ENCODE assay signal across 19 mouse cellular contexts in the genomic region with DNA sequence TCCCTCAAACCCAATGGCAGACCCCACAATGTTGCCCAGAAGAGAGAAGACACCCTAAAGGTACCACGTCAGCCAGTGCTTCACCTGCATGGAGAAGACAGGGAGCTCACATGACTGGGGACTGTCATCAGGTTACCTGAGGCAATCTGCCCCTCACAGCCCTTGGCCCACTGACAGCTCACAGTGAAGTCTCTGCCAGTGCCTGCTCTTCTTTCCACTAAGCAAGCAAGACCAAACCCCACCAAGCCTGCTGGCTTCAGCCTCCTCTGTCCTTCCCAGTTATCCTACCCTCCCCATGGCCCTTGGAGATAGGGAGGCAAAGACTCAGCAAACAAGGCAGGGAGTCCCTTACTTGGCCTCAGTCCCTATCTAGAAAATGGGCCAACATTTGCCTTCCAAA. TPM values are rescaled to one million over a fixed set of nuclear protein-coding genes. Genes with fewer than 3 reads are reported as not detected.
DNase-seq lines count a peak whose midpoint lies in the region; ATAC-seq lines count a peak whose summit lies in the region.
"Had no signal": no experiment of that assay in that cellular context is flagged by ENCODE, and none has a peak within 500 bp of the region (broad histone marks: within the 10 kb centered on the region; RNA-seq: fewer than 3 reads in every experiment).

No protein-coding gene starts in this region.

- 0 out of 2 replicates have a peak, but pooled peaks have one; percentile 27 for ATAC-seq in hindbrain, embryonic 13.5 days (ENCODE audit: low FRiP score)
- ATAC-seq: activated CD4-positive, CD25-positive, alpha-beta regulatory T cell, adult 4 months; liver, embryonic 12.5 days had no signal

- H3K4me1 ChIP-seq in hindbrain, embryonic 13.5 days (replicated peaks), result peaks cover 44% of the 10 kb centered on the region
- peaks cover 46% of the 10 kb centered on the region for H3K4me1 ChIP-seq in hindbrain, embryonic 10.5 days (replicated peaks)
- H3K4me1 ChIP-seq: liver, embryonic 12.5 days; stomach, embryonic 15.5 days had no signal

- WGBS in hindbrain, embryonic 13.5 days, result 14% methylated on average over 1 of the region's 1 CpGs
- WGBS in hindbrain, embryonic 10.5 days, result 63% methylated on average over 1 of the region's 1 CpGs

- H3K9me3 ChIP-seq in hindbrain, embryonic 13.5 days, result no peaks in the 10 kb centered on the region
- H3K9me3 ChIP-seq in hindbrain, embryonic 10.5 days, result no peaks in the 10 kb centered on the region
- H3K9me3 ChIP-seq: heart, embryonic 13.5 days; hindbrain, embryonic 15.5 days; liver, embryonic 12.5 days; midbrain, embryonic 15.5 days; stomach, embryonic 15.5 days had no signal

- H3K9ac ChIP-seq in hindbrain, embryonic 13.5 days, result no peak overlapping the region
- H3K9ac ChIP-seq: heart, embryonic 13.5 days; hindbrain, embryonic 15.5 days; liver, embryonic 12.5 days; midbrain, embryonic 15.5 days; stomach, embryonic 15.5 days had no signal

- no peak overlapping the region for H3K4me3 ChIP-seq in hindbrain, embryonic 13.5 days
- no peak overlapping the region for H3K4me3 ChIP-seq in hindbrain, embryonic 10.5 days
- H3K4me3 ChIP-seq: erythroblast, embryonic 14.5 days; heart, embryonic 13.5 days; hindbrain, embryonic 15.5 days; liver, embryonic 12.5 days; midbrain, embryonic 15.5 days; stomach, embryonic 15.5 days had no signal

- no peak for DNase-seq in hindbrain, embryonic 10.5 days (ENCODE audit: low spot score)
- DNase-seq in urinary bladder, adult 2 months (ENCODE audit: low spot score), result peak; percentile 19
- no peak for DNase-seq in urinary bladder, postnatal 36 days (ENCODE audit: low spot score in 2 of 2)
- DNase-seq in gastrocnemius, postnatal 25 days, result peak; percentile 63
- peak; percentile 85 for DNase-seq in skeletal muscle tissue, adult 2 months (ENCODE audit: low read depth, low spot score)
- DNase-seq in lung, postnatal 25 days (ENCODE audit: low spot score), result no peak
- no peak for DNase-seq in urinary bladder, postnatal 10 days (ENCODE audit: low spot score)
- DNase-seq: kidney, postnatal 25 days; layer of hippocampus, postnatal 36 days; lung, postnatal 10 days; thymus, postnatal 4 days had no signal

- peaks cover 4% of the 10 kb centered on the region; the same call in 1 of the 2 replicates for H3K36me3 ChIP-seq in hindbrain, embryonic 13.5 days
- peaks cover 39% of the 10 kb centered on the region for H3K36me3 ChIP-seq in hindbrain, embryonic 10.5 days
- H3K36me3 ChIP-seq: heart, embryonic 13.5 days; hindbrain, embryonic 15.5 days; liver, embryonic 12.5 days; midbrain, embryonic 15.5 days; stomach, embryonic 15.5 days had no signal

- no peak overlapping the region for H3K4me2 ChIP-seq in hindbrain, embryonic 13.5 days
- H3K4me2 ChIP-seq: heart, embryonic 13.5 days; hindbrain, embryonic 15.5 days; liver, embryonic 12.5 days; midbrain, embryonic 15.5 days; stomach, embryonic 15.5 days had no signal

- H3K27me3 ChIP-seq in hindbrain, embryonic 13.5 days, result 0 out of 2 replicates have a peak, but pooled peaks cover 3% of the 10 kb centered on the region
- no peaks in the 10 kb centered on the region for H3K27me3 ChIP-seq in hindbrain, embryonic 10.5 days (ENCODE audit: insufficient read depth, poor library complexity, severe bottlenecking)
- H3K27me3 ChIP-seq: heart, embryonic 13.5 days; hindbrain, embryonic 15.5 days; liver, embryonic 12.5 days; midbrain, embryonic 15.5 days; stomach, embryonic 15.5 days had no signal

- H3K27ac ChIP-seq in hindbrain, embryonic 13.5 days, result peak overlapping the region; percentile 52; the same call in 1 of the 2 replicates
- no peak overlapping the region; the same call in 1 of the 2 replicates for H3K27ac ChIP-seq in hindbrain, embryonic 10.5 days
- H3K27ac ChIP-seq: heart, embryonic 13.5 days; hindbrain, embryonic 15.5 days; liver, embryonic 12.5 days; midbrain, embryonic 15.5 days; stomach, embryonic 15.5 days had no signal

RNA-seq across cellular contexts. Expression of a gene that starts 24.8 kb away (rescaled TPM):
- 39.5 and 44.7 TPM in 2 replicates for polyA plus RNA-seq in hindbrain, embryonic 13.5 days (2015; fragmentation: Nextera tagmentation; extraction: Ambion mirVana)
- polyA plus RNA-seq in hindbrain, embryonic 10.5 days (2016; fragmentation: Nextera tagmentation; extraction: Ambion mirVana), result 35.0 and 40.3 TPM in 2 replicates
- polyA plus RNA-seq in urinary bladder, adult 2 months (2012; rRNA removed), result 13.6 and 17.0 TPM in 2 replicates
- total RNA-seq in gastrocnemius, postnatal 25 days (2021), result 10 to 100 TPM; 30.1 to 31.4 TPM
- polyA plus RNA-seq: activated CD4-positive, CD25-positive, alpha-beta regulatory T cell, adult 4 months; erythroblast, embryonic 14.5 days had no signal

Comparison
In these comparisons a context has a peak if more than half of its experiments do, and no peak if none do; other contexts are left out.
1. DNase-seq: peak in urinary bladder, adult 2 months (single experiment), gastrocnemius, postnatal 25 days (single experiment) and skeletal muscle tissue, adult 2 months (single experiment); none in hindbrain, embryonic 10.5 days (single experiment), urinary bladder, postnatal 36 days (0 of 2), lung, postnatal 25 days (single experiment) and urinary bladder, postnatal 10 days (single experiment).